Mouse (Mus musculus): Measurements from ENCODE around the gene Hmgcs2.

DNA sequence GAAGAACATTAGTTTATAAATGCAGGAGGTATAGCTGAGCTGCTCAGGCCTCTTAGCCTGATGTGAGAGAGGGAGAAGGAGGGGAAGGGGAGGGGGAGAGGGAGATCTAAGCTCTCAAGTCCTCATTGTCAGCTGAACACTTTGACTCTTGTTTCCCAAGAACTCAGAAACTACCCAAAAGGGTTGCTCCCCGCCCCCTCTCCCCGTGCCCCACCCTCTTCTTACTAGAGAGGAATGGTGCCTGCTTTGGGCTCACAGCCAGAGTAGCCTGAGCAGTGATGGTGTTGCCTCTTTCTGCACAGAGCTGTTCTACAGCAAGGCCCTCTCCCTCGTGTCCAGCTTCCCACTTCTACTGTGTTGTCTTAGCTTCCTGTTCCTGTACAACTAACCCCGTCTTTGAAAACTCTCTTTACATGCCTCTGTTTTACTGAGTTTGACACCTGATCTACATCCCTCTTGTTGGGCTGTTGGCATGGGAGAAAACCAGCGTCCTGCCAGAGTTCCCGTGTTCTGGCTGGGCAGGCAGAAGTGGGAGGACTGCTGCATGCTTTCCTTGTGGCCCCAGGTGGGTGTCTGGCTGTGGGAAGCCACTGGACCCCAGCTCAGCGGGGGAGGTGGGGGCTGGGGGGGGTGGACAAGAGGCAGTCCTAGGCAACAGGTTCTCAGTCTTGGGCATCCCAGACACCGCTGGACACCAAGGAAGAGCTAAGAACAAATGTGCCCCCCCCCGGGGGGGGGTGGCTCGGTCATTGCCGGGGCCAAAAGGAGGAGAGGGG lies 6.4 kb upstream of the Hmgcs2 start:
- TF ChIP-seq CTCF (IDR thresholded peaks at IDR 0.05; ENCODE audit: borderline replicate concordance, control insufficient read depth, extremely low read depth, insufficient read depth, low read length, poor library complexity) (no peak), POLR2A (IDR thresholded peaks at IDR 0.05; ENCODE audit: control insufficient read depth, extremely low read depth, insufficient read depth, low read length, poor library complexity) (no peak)
